Mouse (Mus musculus) heart, embryonic 14.5 days (tissue): ENCODE measurements around the gene Jmjd7. TPM values are rescaled to one million over a fixed set of nuclear protein-coding genes. Genes with fewer than 3 reads are reported as not detected.
A peak's percentile ranks its signal among the peaks of the same experiment; 100 is the strongest.

ENCODE experiments used
- ATAC-seq: fragments of 200-750 bp; cut with Nextera tagmentation; 2 replicates; pipeline ENCODE4 v1.8.0; 2017; ENCODE audit warnings: low read depth, moderate TSS enrichment; ENCODE audit not compliant: insufficient number of reproducible peaks, insufficient read depth, low FRiP score
- H3K27ac ChIP-seq, 2 experiments: fragments of 200-500 bp in 1 of 2; fragments of 300-500 bp in 1 of 2; sonication (generic) in 1 of 2; replicated peaks in 1 of 2; 2 replicates each; pipeline ENCODE4 v1.5.1; 2012 to 2014; ENCODE audit warnings: low read depth in 2 of 2, low read length in 2 of 2, control low read depth in 1 of 2, mild to moderate bottlenecking in 1 of 2, mixed read lengths in 1 of 2; ENCODE audit not compliant: control insufficient read depth in 1 of 2, insufficient read depth in 1 of 2
- H3K27me3 ChIP-seq: fragments of 300-500 bp; sonication (generic); 2 replicates; pipeline ENCODE4 v1.6.1; 2014; ENCODE audit warnings: mild to moderate bottlenecking, low read length, control low read depth; ENCODE audit not compliant: control insufficient read depth, insufficient read depth
- H3K36me3 ChIP-seq: fragments of 300-500 bp; sonication (generic); 2 replicates; pipeline ENCODE4 v1.6.1; 2014; ENCODE audit warnings: mild to moderate bottlenecking, control low read depth, low read length, mixed read lengths; ENCODE audit not compliant: control insufficient read depth, insufficient read depth
- H3K4me1 ChIP-seq, 2 experiments: fragments of 200-500 bp in 1 of 2; fragments of 300-500 bp in 1 of 2; sonication (generic) in 1 of 2; 2 replicates each; pipeline ENCODE4 v1.6.1; 2012 to 2014; ENCODE audit warnings: low read length in 2 of 2, control low read depth in 1 of 2, mixed read lengths in 1 of 2; ENCODE audit not compliant: control insufficient read depth in 2 of 2, insufficient read depth in 2 of 2
- H3K4me2 ChIP-seq: fragments of 300-500 bp; sonication (generic); 2 replicates; pipeline ENCODE4 v1.6.1; 2014; ENCODE audit warnings: mild to moderate bottlenecking, low read length
- H3K4me3 ChIP-seq, 2 experiments: fragments of 200-500 bp in 1 of 2; fragments of 300-500 bp in 1 of 2; sonication (generic) in 1 of 2; 2 replicates each; pipeline ENCODE4 v1.5.1; 2012 to 2014; ENCODE audit warnings: low read length in 2 of 2, mild to moderate bottlenecking in 2 of 2, control low read depth in 1 of 2, low read depth in 1 of 2, moderate library complexity in 1 of 2; ENCODE audit not compliant: control insufficient read depth in 1 of 2, insufficient read depth in 1 of 2
- H3K9ac ChIP-seq: fragments of 300-500 bp; sonication (generic); 2 replicates; pipeline ENCODE4 v1.6.1; 2014; ENCODE audit warnings: mild to moderate bottlenecking, low read length
- H3K9me3 ChIP-seq: fragments of 300-500 bp; sonication (generic); 2 replicates; pipeline ENCODE4 v1.6.1; 2016; ENCODE audit warnings: low read length, control low read depth; ENCODE audit not compliant: control insufficient read depth
- WGBS: fragments of 180-500 bp; shearing (Covaris S2); extraction: QIAGEN DNeasy Blood & Tissue Kit; methylation state at CpG from one replicate; pipeline ENCODE4 v1.1.7; 2014; 5-methylcytosine and 5-hydroxymethylcytosine counted together
- polyA plus RNA-seq: library from polyadenylated mRNA; unstranded; fragments of >200 nt; fragmentation: Nextera tagmentation; extraction: Ambion mirVana; gene quantifications from 2 replicates; pipeline ENCODE4 v1.2.1, GENCODE M21; 2014

Gene Jmjd7
- polyA plus RNA-seq, 1 experiment from 2014 or later: 18.1 TPM

DNA sequence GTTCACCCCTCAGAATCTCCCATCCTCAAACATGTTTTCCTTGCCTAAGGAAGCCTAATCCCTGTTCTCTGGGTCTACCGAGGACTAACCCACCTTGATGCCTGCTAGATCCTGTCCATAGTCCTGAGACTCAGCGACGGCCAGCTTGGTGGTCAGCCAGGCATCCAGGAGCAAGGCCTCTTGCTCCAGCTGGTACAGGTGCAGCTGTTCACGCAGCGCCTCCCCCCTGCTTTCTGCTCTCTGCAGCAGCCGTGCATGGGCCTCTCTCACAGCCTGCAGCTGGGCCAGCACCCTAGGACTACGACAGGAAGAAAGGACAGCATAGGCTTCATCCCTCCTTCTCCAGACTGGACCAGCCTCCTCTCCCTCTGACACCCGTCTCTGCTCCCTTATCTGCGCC, 20.9 kb downstream of the Jmjd7 start:
- ATAC-seq: no peak; the same call in 1 of the 2 replicates
- Histone ChIP-seq H3K36me3 (no peaks in the 10 kb centered on the region), H3K4me3 (no peak overlapping the region), H3K27me3 (no peaks in the 10 kb centered on the region), H3K4me1 (peaks cover 5 to 7% of the 10 kb centered on the region in 2 experiments; a peak in 3 of 4 replicates), H3K27ac (no peak overlapping the region), H3K9me3 (no peaks in the 10 kb centered on the region), H3K4me2 (no peak overlapping the region), H3K9ac (no peak overlapping the region)
- 66% methylated on average over 9 of the region's 9 CpGs for WGBS

DNA sequence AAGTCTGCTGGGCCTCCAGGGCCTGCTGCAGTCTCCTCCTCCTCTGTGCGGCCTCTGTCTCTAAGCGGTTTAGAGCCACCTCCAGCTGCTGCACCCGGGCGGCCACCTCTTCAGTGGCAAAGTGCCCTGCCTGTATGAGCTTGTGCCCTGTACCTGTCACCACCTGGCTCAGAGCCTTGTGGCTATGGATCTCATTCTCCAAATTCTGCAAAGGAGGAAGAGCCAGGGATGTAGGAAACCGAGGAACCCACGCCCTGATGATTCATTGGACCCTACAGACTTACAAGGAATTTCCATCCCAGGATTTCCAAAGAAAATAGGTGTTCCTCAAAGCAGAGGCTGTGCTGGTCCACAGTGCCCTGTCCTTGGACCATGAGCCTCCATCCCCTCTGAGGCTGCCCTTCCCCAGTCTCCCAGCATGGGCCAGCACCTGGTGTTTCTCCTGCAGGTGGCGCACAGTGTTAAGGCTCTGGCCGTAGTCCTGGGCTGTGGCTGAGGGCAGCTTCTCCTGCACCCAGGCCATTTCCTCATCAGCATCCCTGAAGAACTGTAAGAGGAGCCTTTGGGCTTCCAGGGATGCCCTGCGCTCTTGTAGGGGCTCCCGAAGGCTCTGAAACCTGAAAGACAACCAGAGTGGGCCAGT, 22.5 kb downstream of the Jmjd7 start:
- no peak overlapping the region for H3K4me3 ChIP-seq
- H3K36me3 ChIP-seq: no peaks in the 10 kb centered on the region
- no peak overlapping the region for H3K4me2 ChIP-seq
- H3K9me3 ChIP-seq: no peaks in the 10 kb centered on the region
- no peaks in the 10 kb centered on the region for H3K27me3 ChIP-seq
- no peak overlapping the region for H3K27ac ChIP-seq
- 52% methylated on average over 10 of the region's 10 CpGs for WGBS
- peak; percentile 32; the same call in 1 of the 2 replicates for ATAC-seq
- H3K4me1 ChIP-seq: peaks cover under 1 to 10% of the 10 kb centered on the region in 2 experiments; a peak in 3 of 4 replicates
- no peak overlapping the region for H3K9ac ChIP-seq

DNA sequence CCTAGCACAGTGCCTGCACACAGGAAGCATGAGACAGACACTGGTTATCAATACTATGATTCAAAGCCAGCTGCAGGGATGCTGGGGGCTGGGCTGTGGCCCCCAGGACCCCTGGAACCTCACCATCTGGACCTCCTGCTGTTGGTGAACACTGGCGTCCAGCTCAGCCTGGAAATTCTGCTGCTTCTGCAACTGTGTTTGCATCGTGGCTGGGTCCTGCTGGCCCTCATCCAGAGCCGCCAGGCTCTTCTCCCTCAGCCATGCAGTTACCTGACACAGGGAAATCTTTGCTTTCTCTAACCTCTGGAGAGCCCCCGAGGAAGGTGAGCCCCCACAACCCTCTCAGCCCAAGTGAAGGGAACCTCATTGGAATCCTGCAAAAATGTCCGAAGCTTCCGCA, 24.1 kb downstream of the Jmjd7 start:
- Histone ChIP-seq H3K4me1 (peaks cover 15 to 25% of the 10 kb centered on the region in 2 experiments), H3K36me3 (no peaks in the 10 kb centered on the region), H3K4me2 (no peak overlapping the region), H3K27me3 (no peaks in the 10 kb centered on the region), H3K9me3 (no peaks in the 10 kb centered on the region), H3K9ac (no peak overlapping the region), H3K27ac (no peak overlapping the region), H3K4me3 (no peak overlapping the region)
- WGBS: 53% methylated on average over 6 of the region's 6 CpGs
- no peak for ATAC-seq

DNA sequence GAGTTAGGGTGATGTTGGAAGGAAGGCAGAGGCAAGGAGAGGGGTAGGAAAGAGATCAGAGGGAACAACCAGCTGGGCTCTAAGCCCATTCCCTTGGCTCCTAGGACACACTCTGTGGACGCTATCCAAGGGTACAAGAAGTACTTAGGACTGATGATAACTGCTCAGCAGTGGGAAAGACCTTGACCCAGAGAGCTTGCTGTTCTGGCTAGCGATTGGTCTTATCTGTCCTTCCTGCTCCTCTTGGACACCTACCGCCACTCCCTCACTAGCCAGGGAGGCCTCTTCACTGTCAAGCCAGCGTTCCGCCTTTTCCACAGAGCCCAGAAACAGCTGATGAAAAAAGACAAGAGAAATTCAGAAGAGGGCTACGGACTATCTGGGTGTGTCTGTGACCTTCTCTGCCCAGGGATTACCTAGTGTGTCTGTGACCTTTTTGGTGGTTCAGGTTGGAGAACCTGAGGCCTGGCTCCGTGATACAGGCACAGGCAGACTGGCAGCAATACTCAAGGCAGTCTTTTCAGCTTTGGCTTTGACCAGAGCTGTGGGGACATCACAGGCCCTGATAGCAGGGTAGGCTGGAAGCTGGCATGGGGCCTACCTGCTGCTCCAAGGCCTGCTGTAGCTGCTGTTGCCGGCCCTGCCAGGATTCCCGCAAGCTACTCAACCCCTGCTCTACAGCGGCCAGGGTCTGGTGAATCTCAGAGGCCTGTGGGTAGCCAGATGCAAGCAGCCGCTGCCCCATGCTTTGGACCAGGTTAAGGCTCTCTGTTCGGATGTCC, 27.7 kb downstream of the Jmjd7 start:
- H3K4me3 ChIP-seq: no peak overlapping the region
- H3K4me1 ChIP-seq: peaks cover 15 to 28% of the 10 kb centered on the region in 2 experiments
- H3K4me2 ChIP-seq: no peak overlapping the region
- no peak for ATAC-seq
- no peaks in the 10 kb centered on the region for H3K9me3 ChIP-seq
- H3K9ac ChIP-seq: peak overlapping the region; percentile 1; the same call in 1 of the 2 replicates
- H3K27ac ChIP-seq: peak overlapping the region; percentile 31 to 67; a peak in 3 of 4 replicates
- H3K36me3 ChIP-seq: no peaks in the 10 kb centered on the region
- 60% methylated on average over 12 of the region's 12 CpGs for WGBS
- no peaks in the 10 kb centered on the region for H3K27me3 ChIP-seq

DNA sequence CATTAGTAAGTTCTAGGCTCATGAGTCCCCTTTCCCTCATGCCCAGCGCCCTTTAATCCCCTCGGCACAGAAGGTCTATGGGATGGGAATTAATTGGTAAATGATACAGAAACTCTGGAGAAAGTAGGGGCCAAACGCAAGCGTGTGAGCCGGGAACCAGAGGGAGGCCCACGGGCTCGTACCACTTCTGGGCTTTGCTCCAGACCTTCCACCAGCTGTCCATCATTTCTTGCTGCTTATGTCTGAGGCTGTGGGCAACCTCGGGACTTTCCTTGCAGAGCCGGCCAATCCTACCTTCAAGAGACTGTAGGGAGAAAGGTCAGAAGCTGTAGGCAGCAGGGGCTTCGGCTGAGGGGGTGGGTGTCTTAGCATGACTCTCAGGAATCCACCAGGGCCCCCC, 28.6 kb downstream of the Jmjd7 start:
- H3K27ac ChIP-seq: no peak overlapping the region
- H3K9ac ChIP-seq: 0 out of 2 replicates have a peak overlapping the region, but pooled peaks have one; percentile 1
- peaks cover 15 to 28% of the 10 kb centered on the region in 2 experiments for H3K4me1 ChIP-seq
- WGBS: 82% methylated on average over 10 of the region's 10 CpGs
- H3K4me2 ChIP-seq: no peak overlapping the region
- no peaks in the 10 kb centered on the region for H3K36me3 ChIP-seq
- no peak for ATAC-seq
- H3K9me3 ChIP-seq: no peaks in the 10 kb centered on the region
- H3K27me3 ChIP-seq: no peaks in the 10 kb centered on the region
- no peak overlapping the region for H3K4me3 ChIP-seq

DNA sequence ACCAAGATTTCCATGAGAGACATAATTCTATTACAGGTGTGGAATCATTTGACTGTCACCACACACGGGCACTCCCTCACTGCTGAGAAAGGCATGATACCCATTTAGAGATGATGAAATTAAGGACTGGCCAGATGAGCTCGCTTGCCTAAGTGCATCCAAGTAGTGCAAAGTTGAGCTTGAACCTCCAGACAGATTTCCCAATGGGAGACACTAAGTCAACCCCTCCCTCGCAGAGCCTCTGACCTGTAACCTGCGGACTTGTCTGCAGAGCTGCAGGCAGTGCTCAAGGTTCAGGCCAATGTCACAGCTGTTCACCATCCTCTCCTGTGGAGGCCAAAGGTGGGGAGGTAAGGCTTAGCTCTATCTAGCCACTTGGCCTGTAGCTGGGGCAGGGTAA, 31.5 kb downstream of the Jmjd7 start:
- no peaks in the 10 kb centered on the region for H3K27me3 ChIP-seq
- H3K9ac ChIP-seq: no peak overlapping the region
- H3K27ac ChIP-seq: no peak overlapping the region
- H3K4me3 ChIP-seq: no peak overlapping the region
- H3K4me1 ChIP-seq: peaks cover 15 to 28% of the 10 kb centered on the region in 2 experiments
- ATAC-seq: no peak
- H3K9me3 ChIP-seq: no peaks in the 10 kb centered on the region
- H3K36me3 ChIP-seq: no peaks in the 10 kb centered on the region
- WGBS: 83% methylated on average over 4 of the region's 4 CpGs
- H3K4me2 ChIP-seq: no peak overlapping the region

DNA sequence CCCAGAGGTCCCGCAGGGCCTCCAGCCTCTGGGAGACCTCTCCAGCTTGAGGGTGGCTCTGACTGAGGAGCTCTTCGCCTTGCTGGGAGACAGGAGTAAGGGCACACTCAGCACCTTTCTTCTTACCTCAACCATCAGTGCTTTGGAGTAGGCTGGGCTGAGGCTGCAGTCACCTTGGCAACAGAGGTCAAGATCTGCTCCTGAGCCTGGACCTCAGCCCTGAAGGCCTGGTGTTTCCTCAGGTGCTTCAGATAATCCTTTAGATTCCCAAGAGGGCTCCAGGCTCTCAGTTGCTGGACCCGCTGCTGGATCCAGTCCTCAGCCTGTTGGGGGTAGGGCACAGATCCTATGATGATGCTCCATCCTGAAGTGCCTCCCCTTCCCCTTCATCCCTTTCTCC, 32.2 kb downstream of the Jmjd7 start:
- Histone ChIP-seq H3K4me3 (no peak overlapping the region), H3K27me3 (no peaks in the 10 kb centered on the region), H3K27ac (no peak overlapping the region), H3K4me2 (no peak overlapping the region), H3K4me1 (peaks cover 15 to 22% of the 10 kb centered on the region in 2 experiments), H3K36me3 (no peaks in the 10 kb centered on the region), H3K9ac (no peak overlapping the region), H3K9me3 (no peaks in the 10 kb centered on the region)
- no peak for ATAC-seq
- WGBS: 72% methylated on average over 3 of the region's 3 CpGs
